Mouse (Mus musculus) skeletal muscle tissue, adult 2 months (tissue): ENCODE data around the gene Rpl38.
A peak's percentile ranks its signal among the peaks of the same experiment; 100 is the strongest.

ENCODE experiments used
- DNase-seq: peaks from one replicate; pipeline ENCODE4 v3.0.0-alpha.2; 2012; ENCODE audit warnings: low read depth, low spot score

The Rpl38 gene

DNA sequence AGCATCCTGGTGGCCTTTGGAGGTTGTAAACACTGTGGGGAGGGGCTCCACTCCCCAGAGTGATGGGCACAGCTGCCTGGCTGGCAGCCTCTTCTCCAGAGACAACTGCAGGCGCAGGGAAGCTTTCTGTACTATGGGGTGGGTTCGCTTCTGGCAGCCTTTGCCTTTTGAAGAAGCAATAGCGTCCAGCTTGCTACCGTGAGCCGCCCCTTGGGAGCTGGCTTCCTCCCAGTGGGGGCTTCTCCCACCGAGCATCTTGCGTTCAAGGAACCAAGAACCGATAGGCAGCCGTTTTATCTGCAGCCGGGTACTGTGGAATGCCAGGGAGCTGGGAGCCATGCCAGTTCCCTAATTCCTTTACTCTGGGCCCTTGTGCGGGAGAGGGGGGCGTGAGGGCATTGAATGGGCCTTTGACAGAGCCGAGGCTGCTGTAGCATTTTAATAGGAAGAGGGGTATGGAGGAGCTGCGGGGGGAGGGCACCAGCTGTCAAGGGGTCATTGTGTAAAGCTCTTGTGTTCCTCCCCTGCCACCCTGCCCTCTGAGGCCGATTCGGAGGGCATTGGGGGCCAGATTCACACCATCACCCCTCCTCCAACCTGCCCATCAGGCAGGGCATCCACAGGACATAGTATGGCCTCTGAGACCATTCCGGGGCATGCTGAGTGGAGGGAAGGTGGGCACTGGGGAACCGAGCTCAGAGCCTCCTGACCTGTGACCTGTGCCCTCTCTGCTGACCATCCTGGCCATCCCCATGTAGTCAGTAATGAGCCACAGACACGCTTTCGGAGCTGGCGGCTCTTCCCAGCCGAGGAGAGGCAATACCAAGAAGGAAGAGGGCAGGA lies 36.0 kb downstream of the Rpl38 start:
- DNase-seq, result peak; percentile 68

DNA sequence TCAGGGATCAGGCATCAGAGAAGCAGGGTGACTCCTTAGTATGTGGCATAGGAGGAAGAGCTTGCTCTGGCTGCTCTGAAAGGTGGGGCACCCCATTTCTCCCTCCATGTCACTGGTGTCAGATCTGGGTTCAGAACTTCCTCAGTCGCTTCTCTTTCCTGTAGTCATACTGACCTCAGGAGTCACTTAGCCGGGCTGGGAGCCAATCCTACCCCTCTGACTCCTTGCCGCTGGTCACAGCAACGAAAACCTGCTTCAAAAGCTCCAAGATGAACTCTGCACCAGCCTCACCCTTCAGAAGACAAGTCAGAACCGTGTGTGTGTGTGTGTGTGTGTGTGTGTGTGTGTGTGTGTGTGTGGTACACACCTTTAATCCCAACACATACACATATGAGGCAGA lies 38.0 kb downstream of the Rpl38 start:
- no peak for DNase-seq

GRCm38 (mm10) chr11:114711393-114711792 lies 43.1 kb downstream of the Rpl38 start:
- no peak for DNase-seq

GRCm38 (mm10) chr11:114711861-114712260 lies 43.5 kb downstream of the Rpl38 start:
- DNase-seq, result no peak

DNA sequence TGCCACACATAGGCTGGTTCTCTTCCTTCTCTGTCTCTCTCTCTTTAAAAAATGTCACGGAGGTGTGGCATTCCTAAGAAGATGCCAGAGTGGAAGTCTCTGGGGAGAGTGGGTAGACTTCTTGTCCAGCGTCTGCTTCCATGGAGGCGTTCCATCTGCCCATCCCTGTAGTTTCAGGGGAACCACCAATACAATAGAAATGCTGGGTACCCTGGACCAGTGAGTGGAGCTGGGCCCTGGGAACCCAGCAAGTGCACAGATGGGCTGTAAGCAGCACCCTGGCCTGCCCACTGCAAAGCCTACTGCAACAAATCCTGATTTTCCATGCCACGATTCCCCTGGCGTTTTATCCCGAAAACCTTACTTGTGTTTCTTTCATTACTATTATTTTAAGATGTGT lies 46.2 kb downstream of the Rpl38 start:
- no peak for DNase-seq

GRCm38 (mm10) chr11:114715531-114715930 lies 47.2 kb downstream of the Rpl38 start:
- DNase-seq, result peak; percentile 70

- DNase-seq, result no peak
Observed at GRCm38 (mm10) chr11:114720535-114720934, 52.2 kb downstream of the Rpl38 start.
